Mouse (Mus musculus): Measurements from ENCODE around the gene Glrx3.

- TF ChIP-seq USF1 (IDR thresholded peaks at IDR 0.05; ENCODE audit: low read depth) (no peak), POLR2AphosphoS2 (IDR thresholded peaks at IDR 0.05; ENCODE audit: insufficient read length, low read depth) (no peak), CEBPB (IDR thresholded peaks at IDR 0.05; ENCODE audit: insufficient read depth, poor library complexity, severe bottlenecking) (no peak)
Measured at GRCm38 (mm10) chr7:137498736-137499135, 61.3 kb downstream of the Glrx3 start.
